Mouse (Mus musculus) cortical plate, adult 2 months (tissue): ENCODE measurements at regions not wholly inside any gene's neighbourhood (a gene's known extent, or its start where the extent isn't known, plus 50 kb on each side); places are given as distances from the start of the nearest gene placed in this dataset.

ENCODE experiments used
- H3K27ac ChIP-seq: fragments of 200-500 bp; 2 replicates; pipeline ENCODE4 v1.5.1; 2012; ENCODE audit warnings: low read length, control low read depth, inconsistent platforms; ENCODE audit not compliant: insufficient read depth
- H3K4me1 ChIP-seq: fragments of 200-500 bp; 2 replicates; pipeline ENCODE4 v1.6.1; 2011; ENCODE audit warnings: low read length; ENCODE audit not compliant: control insufficient read depth, insufficient read depth
- H3K4me3 ChIP-seq: fragments of 200-500 bp; 2 replicates; pipeline ENCODE4 v1.5.1; 2011; ENCODE audit warnings: mild to moderate bottlenecking, low read length, control low read depth; ENCODE audit not compliant: insufficient read depth
- CTCF ChIP-seq: fragments of 200-500 bp; IDR thresholded peaks from 2 replicates; pipeline ENCODE4 v1.5.1; 2011; ENCODE audit warnings: mild to moderate bottlenecking, control low read depth, low read length; ENCODE audit not compliant: insufficient read depth; ENCODE audit errors: extremely low read depth
- POLR2A ChIP-seq: fragments of 200-500 bp; IDR thresholded peaks from 2 replicates; pipeline ENCODE4 v1.6.1; 2011; ENCODE audit warnings: mild to moderate bottlenecking, low read length, control low read depth; ENCODE audit not compliant: insufficient read depth; ENCODE audit errors: extremely low read depth

GRCm38 (mm10) chr16:95204507-95204906 is 52.9 kb upstream of the Kcnj15 start:
- TF ChIP-seq CTCF (no peak), POLR2A (no peak)
- H3K4me1 ChIP-seq: no peaks in the 10 kb centered on the region
- no peak overlapping the region for H3K4me3 ChIP-seq
- no peak overlapping the region for H3K27ac ChIP-seq

DNA sequence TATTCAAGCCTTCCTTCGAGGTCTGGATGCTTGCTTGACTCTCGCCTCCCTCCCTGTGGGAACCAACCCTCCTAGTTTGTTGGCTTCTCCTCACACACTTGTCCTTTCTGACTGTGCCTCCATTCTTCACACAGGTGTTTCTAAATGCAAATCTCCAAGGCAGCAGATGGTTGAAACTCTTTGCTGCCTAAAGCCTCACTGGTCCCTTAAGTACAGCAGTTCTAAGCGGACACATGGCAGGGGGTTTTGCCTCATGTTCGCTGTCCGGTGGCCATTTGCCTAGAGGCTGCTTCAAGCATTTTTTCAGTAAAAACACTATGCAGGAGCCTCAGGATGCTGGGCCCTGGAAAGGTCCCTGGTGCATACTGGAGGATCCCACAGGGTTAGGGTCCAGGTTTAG is 50.9 kb upstream of the Kcnj15 start:
- no peaks in the 10 kb centered on the region for H3K4me1 ChIP-seq
- TF ChIP-seq POLR2A (no peak), CTCF (no peak)
- no peak overlapping the region for H3K4me3 ChIP-seq
- H3K27ac ChIP-seq: no peak overlapping the region

DNA sequence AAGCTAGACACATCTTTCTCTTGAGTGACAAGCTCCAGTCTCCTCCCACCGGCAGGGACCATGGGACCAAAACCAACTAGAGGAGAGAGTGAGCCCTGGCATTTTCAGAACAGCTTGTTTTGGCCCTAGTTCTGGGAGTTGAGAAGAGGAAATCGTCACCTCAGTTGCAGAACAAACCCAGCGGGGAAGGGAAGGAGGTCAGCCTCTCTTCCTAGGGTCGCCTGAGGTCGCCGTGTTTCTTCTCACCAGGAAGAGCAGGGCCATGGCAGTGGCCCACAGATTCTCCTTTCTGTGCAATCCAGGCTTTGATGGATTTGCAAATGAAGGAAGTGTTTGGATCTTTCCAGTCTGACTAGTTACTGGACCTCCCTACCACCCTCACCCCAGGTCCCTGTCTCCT is 49.8 kb upstream of the Kcnj15 start:
- no peaks in the 10 kb centered on the region for H3K4me1 ChIP-seq
- H3K27ac ChIP-seq: no peak overlapping the region
- TF ChIP-seq POLR2A: no peak
- no peak for TF ChIP-seq CTCF
- H3K4me3 ChIP-seq: no peak overlapping the region
